Mouse (Mus musculus): Measurements from ENCODE around the gene Trim26. TPM values are rescaled to one million over a fixed set of nuclear protein-coding genes. Genes with fewer than 3 reads are reported as not detected.

The Trim26 gene
- polyA plus RNA-seq, 1 experiment from 2014 or later = 48.9 TPM

DNA sequence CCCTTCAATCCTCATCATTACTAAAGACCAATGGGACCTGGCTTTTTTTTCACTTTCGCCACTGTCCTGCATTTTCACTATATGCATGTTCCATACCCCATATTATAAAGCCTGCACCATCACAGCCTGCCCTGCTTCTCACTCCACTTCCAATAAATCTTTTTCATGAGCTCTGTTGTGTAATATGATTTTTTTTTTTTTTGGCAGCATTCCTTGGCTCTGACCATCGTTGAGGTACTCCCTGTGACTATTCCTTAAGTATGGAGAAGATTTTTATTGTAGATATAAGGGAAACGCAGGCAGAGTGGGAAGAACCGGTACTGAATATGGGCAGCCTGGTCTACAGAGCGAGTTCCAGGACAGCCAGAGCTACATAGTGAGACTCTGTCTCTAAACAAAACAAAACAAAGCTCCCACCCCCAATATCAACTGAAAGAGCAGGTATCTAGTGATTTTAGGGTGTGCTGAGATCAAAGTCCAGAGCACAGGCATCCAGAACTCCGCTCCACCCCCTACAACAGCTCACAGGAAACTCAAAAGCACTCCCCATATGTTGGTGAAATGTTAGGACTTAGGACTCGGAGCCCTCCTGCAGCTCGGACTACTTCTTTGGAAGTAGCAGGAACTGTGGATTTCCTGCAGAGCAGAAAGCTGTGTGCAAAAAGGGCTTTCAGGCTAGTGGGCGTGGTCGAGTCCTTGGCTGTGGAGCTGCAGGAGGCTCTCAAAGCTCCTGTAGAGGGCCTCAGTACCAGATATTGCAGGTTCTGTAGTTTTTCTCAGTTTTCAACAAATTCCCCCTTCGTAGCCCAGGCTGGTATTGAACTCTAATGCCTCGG, 1.1 kb upstream of the Trim26 start:
- no peak for ATAC-seq (ENCODE audit: low FRiP score, low read depth)
- Histone ChIP-seq H3K4me3 (peak overlapping the region; percentile 78; the same call in 1 of the 2 replicates), H3K4me1 (peaks cover 21% of the 10 kb centered on the region), H3K27me3 (no peaks in the 10 kb centered on the region), H3K36me3 (no peaks in the 10 kb centered on the region), H3K9ac (replicated peaks) (no peak overlapping the region), H3K4me2 (replicated peaks) (peak overlapping the region; percentile 68; the same call in 1 of the 2 replicates), H3K27ac (replicated peaks) (no peak overlapping the region), H3K9me3 (no peaks in the 10 kb centered on the region)
- 37% methylated on average over 12 of the region's 12 CpGs for WGBS

DNA sequence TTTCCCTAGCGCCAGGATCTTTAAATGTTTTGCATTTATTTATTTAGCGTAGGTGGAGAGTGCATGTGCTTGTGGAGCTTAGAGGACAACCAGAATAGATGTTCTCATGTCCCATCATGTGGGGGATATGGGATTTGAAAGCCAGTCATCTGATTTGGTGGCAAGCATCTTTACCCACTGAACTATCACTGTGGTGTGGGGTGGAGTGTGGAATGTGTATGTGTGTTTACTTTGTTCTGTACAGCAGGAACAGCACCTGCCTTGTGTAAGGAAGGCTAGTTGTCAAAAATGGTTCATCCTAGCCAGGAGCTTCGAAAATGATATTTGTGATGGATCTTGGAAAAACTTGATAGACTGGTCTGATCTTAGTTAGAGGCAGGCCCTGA, 514 bp upstream of the Trim26 start:
- H3K36me3 ChIP-seq = no peaks in the 10 kb centered on the region
- no peaks in the 10 kb centered on the region for H3K9me3 ChIP-seq
- H3K4me1 ChIP-seq = peaks cover 21% of the 10 kb centered on the region
- H3K27ac ChIP-seq (replicated peaks) = peak overlapping the region; percentile 91
- H3K9ac ChIP-seq (replicated peaks) = no peak overlapping the region
- peak overlapping the region; percentile 68 for H3K4me2 ChIP-seq (replicated peaks)
- H3K4me3 ChIP-seq = peak overlapping the region; percentile 78
- ATAC-seq (ENCODE audit: low FRiP score, low read depth) = peak; percentile 27
- H3K27me3 ChIP-seq = no peaks in the 10 kb centered on the region
- 14% methylated on average over 3 of the region's 3 CpGs for WGBS

DNA sequence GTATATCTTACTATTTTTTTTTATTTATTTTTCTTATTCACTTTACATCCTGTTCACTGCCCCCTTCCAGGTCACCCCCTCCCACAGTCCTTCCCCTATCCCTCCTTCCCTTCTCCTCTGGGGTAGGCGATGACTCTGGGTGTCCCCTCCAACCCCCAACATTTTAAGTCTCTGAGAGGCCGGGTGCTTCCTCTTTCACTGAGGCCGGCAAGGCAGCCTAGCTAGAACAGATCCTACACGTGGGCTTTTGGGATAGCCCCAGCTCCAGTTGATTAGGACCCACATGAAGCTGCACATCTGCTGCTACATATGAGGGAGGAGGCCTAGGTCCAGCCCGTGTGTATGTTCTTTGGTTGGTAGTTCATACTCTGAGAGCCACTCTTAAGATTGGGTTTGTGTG, 2.1 kb downstream of the Trim26 start:
- Histone ChIP-seq H3K4me3 (no peak overlapping the region), H3K9ac (replicated peaks) (no peak overlapping the region), H3K27ac (replicated peaks) (no peak overlapping the region), H3K4me1 (peaks cover 21% of the 10 kb centered on the region), H3K36me3 (no peaks in the 10 kb centered on the region), H3K27me3 (no peaks in the 10 kb centered on the region), H3K4me2 (replicated peaks) (no peak overlapping the region), H3K9me3 (no peaks in the 10 kb centered on the region)
- no peak for ATAC-seq (ENCODE audit: low FRiP score, low read depth)
- WGBS = 86% methylated on average over 5 of the region's 5 CpGs

DNA sequence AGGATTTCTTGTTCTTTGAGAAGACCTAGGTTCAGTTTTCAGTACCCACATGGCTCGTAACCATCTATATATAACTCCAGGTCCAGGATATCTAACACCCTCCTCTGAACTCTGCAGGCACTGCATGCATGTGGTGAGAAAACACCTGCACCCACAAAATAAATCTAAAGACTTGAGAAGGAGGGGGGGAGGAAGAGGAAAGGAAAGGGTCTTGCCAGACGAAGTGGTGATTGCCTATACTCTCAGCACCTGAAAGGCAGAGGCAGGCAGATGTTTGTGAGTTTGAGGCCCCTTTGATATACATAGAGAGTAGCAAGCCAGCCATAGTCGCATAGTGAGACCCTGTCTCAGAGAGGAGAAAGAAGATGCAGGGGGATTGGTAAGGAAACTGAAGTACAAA, 3.0 kb downstream of the Trim26 start:
- no peak overlapping the region for H3K4me2 ChIP-seq (replicated peaks)
- no peak overlapping the region for H3K9ac ChIP-seq (replicated peaks)
- H3K27me3 ChIP-seq = no peaks in the 10 kb centered on the region
- no peaks in the 10 kb centered on the region for H3K9me3 ChIP-seq
- 84% methylated on average over 3 of the region's 3 CpGs for WGBS
- no peak overlapping the region for H3K27ac ChIP-seq (replicated peaks)
- no peaks in the 10 kb centered on the region for H3K36me3 ChIP-seq
- H3K4me3 ChIP-seq = no peak overlapping the region
- peaks cover 21% of the 10 kb centered on the region for H3K4me1 ChIP-seq
- no peak for ATAC-seq (ENCODE audit: low FRiP score, low read depth)

DNA sequence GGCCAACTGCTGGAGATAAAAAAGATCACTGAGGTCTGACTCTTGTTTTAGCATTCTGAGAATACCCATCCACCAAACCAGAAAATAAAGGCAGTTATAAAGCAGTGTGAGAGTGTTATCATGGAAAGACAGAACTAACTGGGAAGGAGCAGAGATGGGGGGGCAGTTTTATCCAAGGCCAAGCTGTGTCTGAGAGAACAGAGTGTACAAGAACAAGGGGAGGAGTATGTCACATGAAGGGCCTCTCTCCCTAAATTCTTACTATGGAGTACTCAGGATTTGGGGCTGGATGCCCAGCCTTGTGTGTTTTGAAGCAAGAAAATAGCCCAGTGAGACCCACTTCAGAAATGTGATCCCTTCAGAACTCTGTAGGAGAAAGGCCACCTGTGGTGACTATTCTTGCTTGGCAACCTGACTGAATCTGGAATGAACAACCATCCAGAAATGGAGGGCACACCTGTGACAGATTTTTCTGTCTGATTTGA, 4.1 kb downstream of the Trim26 start:
- no peak overlapping the region for H3K4me2 ChIP-seq (replicated peaks)
- H3K27me3 ChIP-seq = no peaks in the 10 kb centered on the region
- no peaks in the 10 kb centered on the region for H3K9me3 ChIP-seq
- no peaks in the 10 kb centered on the region for H3K36me3 ChIP-seq
- no peak for ATAC-seq (ENCODE audit: low FRiP score, low read depth)
- peaks cover 18% of the 10 kb centered on the region for H3K4me1 ChIP-seq
- no peak overlapping the region for H3K27ac ChIP-seq (replicated peaks)
- no peak overlapping the region for H3K9ac ChIP-seq (replicated peaks)
- H3K4me3 ChIP-seq = no peak overlapping the region

DNA sequence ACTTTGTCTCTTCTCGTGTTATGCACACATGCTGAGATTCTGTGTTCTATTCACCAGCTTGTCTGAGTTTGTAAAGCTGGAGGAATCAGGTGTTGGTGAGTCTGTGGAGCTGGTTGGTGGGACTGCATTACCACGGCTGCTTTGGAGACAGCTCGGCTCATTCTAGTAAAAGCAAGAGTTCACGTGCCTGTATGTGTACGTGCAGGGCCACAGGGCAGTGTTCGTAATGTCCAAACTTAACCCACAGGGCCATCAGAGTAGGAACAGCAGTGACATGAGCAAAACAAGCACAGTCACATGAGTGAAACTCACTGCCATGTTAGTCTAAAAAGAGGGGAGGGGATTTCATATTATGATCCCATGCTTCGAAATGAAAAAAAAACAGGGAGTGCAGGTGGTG, 6.8 kb downstream of the Trim26 start:
- H3K4me3 ChIP-seq = no peak overlapping the region
- ATAC-seq (ENCODE audit: low FRiP score, low read depth) = no peak
- H3K4me2 ChIP-seq (replicated peaks) = no peak overlapping the region
- no peaks in the 10 kb centered on the region for H3K27me3 ChIP-seq
- H3K36me3 ChIP-seq = 0 out of 2 replicates have a peak, but pooled peaks cover 7% of the 10 kb centered on the region
- no peak overlapping the region; the same call in 1 of the 2 replicates for H3K9ac ChIP-seq (replicated peaks)
- no peak overlapping the region for H3K27ac ChIP-seq (replicated peaks)
- 0 out of 2 replicates have a peak, but pooled peaks cover 4% of the 10 kb centered on the region for H3K4me1 ChIP-seq
- H3K9me3 ChIP-seq = no peaks in the 10 kb centered on the region
- WGBS = 77% methylated on average over 7 of the region's 7 CpGs

DNA sequence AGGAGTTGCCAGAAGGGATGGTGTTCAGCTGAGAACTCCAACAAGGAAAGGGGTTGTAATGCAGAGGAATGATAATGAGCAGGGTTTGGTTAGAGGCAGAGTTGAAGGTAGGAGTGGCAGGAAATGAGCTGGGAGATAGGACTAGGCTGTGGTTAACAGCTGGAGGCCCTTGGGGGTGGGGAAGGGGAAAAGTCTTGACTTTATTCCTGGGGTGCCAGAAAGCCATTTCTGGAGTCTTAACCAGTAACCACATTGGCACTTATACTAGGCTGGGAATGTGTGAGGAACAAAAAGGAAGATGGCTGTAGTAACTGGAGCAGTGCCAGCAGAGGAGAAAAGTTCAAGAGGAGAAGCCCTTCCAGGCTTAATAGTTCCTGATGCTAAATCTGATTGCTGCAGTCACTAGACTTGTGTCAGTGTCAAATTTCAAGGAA, 7.4 kb downstream of the Trim26 start:
- 0 out of 2 replicates have a peak, but pooled peaks cover under 1% of the 10 kb centered on the region for H3K4me1 ChIP-seq
- no peak overlapping the region for H3K4me2 ChIP-seq (replicated peaks)
- no peaks in the 10 kb centered on the region for H3K9me3 ChIP-seq
- H3K27ac ChIP-seq (replicated peaks) = no peak overlapping the region
- no peaks in the 10 kb centered on the region for H3K27me3 ChIP-seq
- no peak for ATAC-seq (ENCODE audit: low FRiP score, low read depth)
- H3K9ac ChIP-seq (replicated peaks) = no peak overlapping the region
- H3K36me3 ChIP-seq = 0 out of 2 replicates have a peak, but pooled peaks cover 7% of the 10 kb centered on the region
- H3K4me3 ChIP-seq = no peak overlapping the region

DNA sequence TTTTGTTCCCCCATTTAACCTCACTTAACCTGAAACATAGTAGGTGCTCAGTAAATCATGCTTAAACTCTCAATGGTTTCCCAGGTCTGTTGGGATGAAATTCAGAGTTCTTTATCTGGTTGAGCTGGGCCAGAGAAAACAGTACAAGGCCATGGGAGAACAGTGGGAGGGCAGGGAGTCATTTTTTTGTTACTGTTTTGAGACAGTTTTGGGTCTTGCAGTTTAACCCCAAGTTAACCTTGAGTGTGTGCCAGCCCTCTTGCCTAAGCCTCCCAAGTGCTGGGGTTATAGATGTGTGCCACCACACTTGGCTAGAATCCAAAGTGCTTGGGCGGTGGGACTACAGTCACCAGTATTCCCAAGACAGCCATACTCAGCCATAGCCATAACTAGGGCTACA, 7.8 kb downstream of the Trim26 start:
- 100% methylated on average over 1 of the region's 1 CpGs for WGBS
- ATAC-seq (ENCODE audit: low FRiP score, low read depth) = no peak
- H3K27ac ChIP-seq (replicated peaks) = no peak overlapping the region
- no peak overlapping the region for H3K4me3 ChIP-seq
- H3K4me1 ChIP-seq = no peaks in the 10 kb centered on the region
- no peaks in the 10 kb centered on the region for H3K9me3 ChIP-seq
- H3K27me3 ChIP-seq = no peaks in the 10 kb centered on the region
- H3K36me3 ChIP-seq = 0 out of 2 replicates have a peak, but pooled peaks cover 7% of the 10 kb centered on the region
- H3K9ac ChIP-seq (replicated peaks) = no peak overlapping the region
- no peak overlapping the region for H3K4me2 ChIP-seq (replicated peaks)

DNA sequence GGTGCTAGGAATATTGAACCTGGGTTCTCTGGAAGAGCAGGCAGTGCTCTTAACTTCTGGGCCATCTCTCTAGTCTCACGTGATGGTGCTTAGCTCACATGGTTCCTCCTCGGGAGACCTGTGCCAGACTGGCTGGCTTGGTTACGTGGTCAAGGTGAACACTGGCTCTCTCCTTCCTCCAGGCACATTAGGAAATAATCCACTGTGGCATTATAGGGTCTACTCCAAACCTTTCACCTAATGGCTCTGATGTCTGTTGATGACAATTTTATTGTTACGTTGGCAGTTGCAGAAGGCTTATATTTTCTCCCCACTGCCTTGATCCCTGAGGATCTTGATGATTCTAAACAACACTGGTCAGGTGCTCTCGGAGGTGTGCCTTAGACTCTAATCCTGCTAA, 12.0 kb downstream of the Trim26 start:
- H3K4me3 ChIP-seq = no peak overlapping the region
- H3K27ac ChIP-seq (replicated peaks) = no peak overlapping the region
- ATAC-seq (ENCODE audit: low FRiP score, low read depth) = no peak
- H3K4me2 ChIP-seq (replicated peaks) = no peak overlapping the region
- H3K9ac ChIP-seq (replicated peaks) = no peak overlapping the region
- H3K36me3 ChIP-seq = peaks cover 43% of the 10 kb centered on the region
- 86% methylated on average over 5 of the region's 5 CpGs for WGBS
- no peaks in the 10 kb centered on the region for H3K9me3 ChIP-seq
- H3K27me3 ChIP-seq = no peaks in the 10 kb centered on the region
- H3K4me1 ChIP-seq = no peaks in the 10 kb centered on the region

DNA sequence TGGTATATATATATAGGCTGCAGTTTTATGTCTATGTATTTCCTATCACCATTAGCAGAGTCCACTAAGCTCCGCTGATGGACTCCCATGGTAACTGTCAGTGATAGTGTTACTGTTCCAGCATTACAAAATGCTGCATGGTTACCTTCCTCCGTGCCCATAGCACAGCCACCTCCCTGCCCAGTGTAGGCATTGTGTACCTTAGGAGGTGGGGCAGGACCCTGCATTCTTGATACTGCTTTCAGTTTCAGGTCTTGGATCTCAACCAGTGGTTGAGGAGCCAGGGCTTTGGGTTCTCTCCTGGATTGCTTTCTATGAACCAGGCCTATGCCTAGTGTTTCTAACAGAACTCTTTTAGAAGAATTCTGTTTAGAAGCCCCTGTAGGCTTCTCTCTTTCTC, 13.1 kb downstream of the Trim26 start:
- 97% methylated on average over 2 of the region's 2 CpGs for WGBS
- Histone ChIP-seq H3K27me3 (no peaks in the 10 kb centered on the region), H3K4me1 (no peaks in the 10 kb centered on the region), H3K27ac (replicated peaks) (no peak overlapping the region), H3K4me3 (no peak overlapping the region), H3K9ac (replicated peaks) (no peak overlapping the region), H3K4me2 (replicated peaks) (no peak overlapping the region), H3K9me3 (no peaks in the 10 kb centered on the region), H3K36me3 (peaks cover 54% of the 10 kb centered on the region)
- no peak for ATAC-seq (ENCODE audit: low FRiP score, low read depth)

DNA sequence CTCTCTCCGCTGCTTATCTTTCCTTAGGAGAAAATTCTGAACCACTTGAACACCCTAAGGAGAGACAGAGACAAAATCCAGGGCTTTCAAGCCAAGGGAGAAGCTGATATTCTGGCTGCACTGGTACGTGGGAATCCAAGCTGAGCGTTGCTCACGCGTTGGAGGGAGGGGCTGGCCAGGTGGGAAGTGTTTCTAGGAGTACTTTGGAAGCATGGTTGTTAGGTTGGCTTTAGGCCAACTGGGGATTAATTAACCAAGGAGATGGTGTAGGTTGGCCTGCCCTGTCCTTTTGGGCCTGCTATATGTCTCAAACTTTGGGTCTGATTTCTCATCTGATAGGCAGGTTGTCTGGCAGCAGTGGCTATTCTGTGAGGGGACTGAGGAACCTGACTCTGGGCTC, 14.3 kb downstream of the Trim26 start:
- peaks cover 66% of the 10 kb centered on the region for H3K36me3 ChIP-seq
- no peak overlapping the region for H3K27ac ChIP-seq (replicated peaks)
- WGBS = 95% methylated on average over 5 of the region's 5 CpGs
- H3K9ac ChIP-seq (replicated peaks) = no peak overlapping the region
- no peaks in the 10 kb centered on the region for H3K27me3 ChIP-seq
- H3K4me1 ChIP-seq = no peaks in the 10 kb centered on the region
- no peak overlapping the region for H3K4me3 ChIP-seq
- H3K9me3 ChIP-seq = no peaks in the 10 kb centered on the region
- no peak for ATAC-seq (ENCODE audit: low FRiP score, low read depth)
- no peak overlapping the region for H3K4me2 ChIP-seq (replicated peaks)

DNA sequence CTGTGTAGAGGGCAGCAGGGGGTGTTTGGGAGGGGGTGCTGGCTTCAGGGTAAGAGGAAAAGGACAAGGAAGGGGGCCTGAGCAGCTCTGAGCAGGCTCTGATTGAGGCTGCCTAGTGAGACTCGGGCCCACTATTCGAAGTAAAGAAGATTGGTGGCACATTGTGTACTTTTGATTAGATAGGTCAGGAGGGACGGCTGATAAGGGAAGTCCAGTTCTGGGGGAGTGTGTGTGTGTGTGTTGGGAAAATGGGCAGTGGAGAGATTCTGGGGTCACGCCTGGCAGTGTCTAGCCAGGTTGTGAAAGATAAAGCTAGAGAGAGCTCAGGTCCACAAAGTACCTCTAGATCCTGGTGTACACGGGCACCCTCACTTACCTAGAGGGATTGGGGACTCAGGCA, 14.7 kb downstream of the Trim26 start:
- H3K27ac ChIP-seq (replicated peaks) = no peak overlapping the region
- no peak for ATAC-seq (ENCODE audit: low FRiP score, low read depth)
- 96% methylated on average over 5 of the region's 5 CpGs for WGBS
- no peak overlapping the region for H3K9ac ChIP-seq (replicated peaks)
- H3K4me3 ChIP-seq = no peak overlapping the region
- H3K4me2 ChIP-seq (replicated peaks) = no peak overlapping the region
- H3K27me3 ChIP-seq = no peaks in the 10 kb centered on the region
- peaks cover 68% of the 10 kb centered on the region for H3K36me3 ChIP-seq
- no peaks in the 10 kb centered on the region for H3K9me3 ChIP-seq
- H3K4me1 ChIP-seq = no peaks in the 10 kb centered on the region

All from midbrain, embryonic 12.5 days (tissue).